Mouse (Mus musculus): Measurements from ENCODE around the gene Cntln.

Gene Cntln

DNA sequence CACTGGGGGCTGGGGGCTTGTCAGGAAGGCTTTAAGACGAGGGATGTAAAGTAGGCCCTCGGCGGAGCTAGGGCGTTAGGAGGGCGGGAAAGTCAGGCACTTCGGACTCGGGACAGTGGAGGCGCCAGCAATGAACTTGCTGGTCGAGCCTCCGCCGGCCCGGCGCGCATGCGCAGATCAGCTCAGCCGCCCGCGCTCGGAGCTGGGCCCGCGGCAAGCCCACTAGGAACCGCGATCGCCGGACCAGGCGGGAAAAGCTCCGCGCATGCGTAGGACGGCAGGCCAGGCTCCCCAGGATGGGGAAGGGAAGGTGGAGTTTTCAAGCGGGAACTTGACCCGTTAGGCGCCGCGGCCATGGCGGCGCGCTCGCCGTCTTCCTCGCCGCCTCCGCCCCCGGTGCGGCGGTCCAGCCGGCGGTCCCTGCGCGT is at the start of gene Cntln:
Gene Cntln, plus strand, starts transcription at position 199 of the 428 bp plus-strand sequence.
- peak; percentile 82 to 89 for DNase-seq (ENCODE audit: low spot score in 2 of 2)

DNA sequence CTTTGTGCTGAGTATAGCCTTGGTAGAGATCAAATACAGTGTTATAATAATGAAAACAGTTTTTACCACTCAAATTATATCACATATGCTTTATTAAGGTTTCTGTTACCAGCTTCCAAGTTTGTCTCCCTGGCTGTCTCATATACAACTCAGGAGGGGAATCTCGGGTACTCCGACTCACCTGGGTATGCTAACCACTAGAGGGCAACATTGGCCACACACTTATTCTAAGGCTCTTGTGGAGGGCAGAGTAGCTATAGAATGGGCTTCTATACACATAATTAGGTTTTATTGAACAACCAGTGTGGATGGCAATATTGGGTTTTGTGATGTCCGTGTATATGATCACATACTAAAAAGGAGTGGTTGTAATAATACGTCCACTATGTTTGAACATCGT is 47.1 kb upstream of the Cntln start:
- no peak for DNase-seq (ENCODE audit: low spot score in 2 of 2)

DNA sequence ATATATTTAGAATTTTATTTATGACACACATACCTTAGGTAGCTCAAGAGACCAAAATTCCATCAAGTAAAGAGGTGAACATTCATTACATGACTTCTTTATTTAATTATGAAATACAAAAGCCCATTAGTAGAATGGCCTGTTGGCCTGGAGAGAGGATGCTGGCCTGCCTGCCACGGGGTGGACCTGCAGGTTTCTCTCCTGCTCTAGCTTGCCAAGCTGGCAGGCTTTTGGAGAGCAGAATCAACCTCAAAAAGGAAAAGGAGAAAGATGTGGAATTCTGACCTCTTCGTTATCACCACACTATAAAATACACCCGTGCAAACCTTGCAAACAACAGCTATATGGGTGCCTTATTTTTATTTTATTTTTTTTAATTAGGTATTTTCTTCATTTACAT is 45.6 kb upstream of the Cntln start:
- DNase-seq (ENCODE audit: low spot score in 2 of 2), result no peak

DNA sequence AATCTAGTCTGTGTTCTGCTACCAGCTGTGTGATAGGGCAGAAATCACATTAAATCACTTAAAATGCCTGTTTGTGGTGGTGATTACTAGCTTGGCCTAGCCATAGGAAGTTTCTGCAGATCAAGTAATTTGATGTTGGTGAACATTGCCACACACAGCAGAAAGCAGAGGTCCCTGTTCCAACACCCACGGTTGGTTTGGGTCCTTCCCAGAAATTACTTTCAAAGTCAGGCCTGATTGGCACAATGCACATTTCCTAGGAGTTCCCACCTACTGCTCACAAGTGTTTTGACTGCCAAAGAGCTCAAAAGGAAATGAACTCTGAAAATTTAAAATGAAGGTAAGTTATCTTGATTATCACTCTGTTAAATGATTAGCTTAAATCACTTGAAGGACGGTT is 44.6 kb upstream of the Cntln start:
- DNase-seq (ENCODE audit: low spot score in 2 of 2), result no peak

GRCm38 (mm10) chr4:84857588-84857987 is 26.5 kb upstream of the Cntln start:
- no peak for DNase-seq (ENCODE audit: low spot score in 2 of 2)

DNA sequence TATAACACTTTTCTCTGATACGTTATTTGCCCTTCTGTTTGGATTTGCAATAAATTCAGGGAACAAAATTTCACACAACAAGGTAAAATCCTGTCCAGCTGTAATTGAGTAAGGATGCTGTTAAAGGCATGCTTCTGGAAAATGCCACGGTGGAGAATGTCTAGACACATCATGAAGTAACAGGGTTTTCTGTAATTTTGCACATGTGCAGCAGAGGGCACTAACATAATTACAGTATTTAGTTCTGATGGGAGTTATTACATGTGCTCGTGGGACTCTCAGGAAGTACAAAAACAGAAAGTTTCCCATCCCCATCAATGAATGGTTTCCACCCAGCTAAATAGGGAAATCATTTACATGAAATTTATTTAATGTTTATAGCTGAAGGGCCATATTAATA is 7.8 kb upstream of the Cntln start:
- DNase-seq (ENCODE audit: low spot score in 2 of 2), result no peak

DNA sequence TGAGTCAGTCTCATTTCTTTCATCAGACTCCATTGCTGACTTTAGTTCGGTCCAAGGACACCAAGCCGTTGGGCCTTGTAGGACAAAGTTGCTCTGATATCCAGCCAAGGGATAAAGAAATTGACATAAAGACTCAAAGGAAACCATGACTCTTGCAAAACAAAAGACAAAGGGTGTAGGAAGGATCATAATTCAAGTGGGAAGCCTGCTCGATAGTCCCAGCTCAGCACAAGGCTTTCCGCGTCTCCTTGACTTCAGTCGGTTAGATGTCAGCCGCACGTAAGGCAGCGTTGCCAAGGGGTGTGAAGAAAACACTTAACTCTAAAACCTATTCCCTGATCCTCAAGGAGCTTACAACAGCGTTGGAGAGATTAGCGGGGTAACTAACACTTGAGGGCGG is 463 bp upstream of the Cntln start:
- no peak for DNase-seq (ENCODE audit: low spot score in 2 of 2)

DNA sequence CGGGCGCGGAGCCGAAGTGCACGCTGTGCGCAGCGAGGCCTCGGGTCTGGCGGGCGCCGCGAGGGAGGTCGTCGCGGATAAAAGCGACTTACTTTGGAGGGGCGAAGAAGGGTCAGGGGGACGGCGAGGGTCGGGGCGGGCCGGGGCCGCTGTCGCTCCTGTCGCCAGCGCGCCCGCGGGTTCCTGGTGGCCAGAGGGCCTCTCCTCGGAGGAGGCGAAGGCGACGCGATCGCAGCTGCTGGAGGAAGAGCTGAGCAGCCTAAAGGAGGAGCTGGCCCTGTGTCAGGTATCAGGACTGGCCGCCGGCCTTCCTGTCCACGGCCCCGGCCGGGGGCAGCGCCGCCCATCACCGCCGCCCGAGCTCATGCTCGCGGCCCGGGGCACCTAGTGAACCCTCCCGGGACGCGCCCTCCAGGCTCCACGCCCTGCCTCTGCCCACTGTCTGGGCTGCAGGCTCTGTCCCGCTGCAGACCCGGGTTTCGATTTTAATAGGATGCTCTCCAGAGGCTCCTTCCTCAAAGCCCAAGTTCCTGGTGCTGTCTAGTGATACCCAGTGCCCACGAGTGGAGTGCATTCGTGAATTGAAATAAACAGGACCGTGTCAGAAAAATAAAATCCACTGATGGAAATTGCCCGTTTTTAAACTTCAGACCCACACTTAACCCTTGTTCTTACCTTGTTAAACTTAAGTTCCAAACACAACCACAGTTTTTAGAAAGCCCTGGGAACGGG is 596 bp downstream of the Cntln start:
- peak; percentile 52 to 66 for DNase-seq (ENCODE audit: low spot score in 2 of 2)

GRCm38 (mm10) chr4:84885271-84885540 is 1.1 kb downstream of the Cntln start:
- no peak for DNase-seq (ENCODE audit: low spot score in 2 of 2)

DNA sequence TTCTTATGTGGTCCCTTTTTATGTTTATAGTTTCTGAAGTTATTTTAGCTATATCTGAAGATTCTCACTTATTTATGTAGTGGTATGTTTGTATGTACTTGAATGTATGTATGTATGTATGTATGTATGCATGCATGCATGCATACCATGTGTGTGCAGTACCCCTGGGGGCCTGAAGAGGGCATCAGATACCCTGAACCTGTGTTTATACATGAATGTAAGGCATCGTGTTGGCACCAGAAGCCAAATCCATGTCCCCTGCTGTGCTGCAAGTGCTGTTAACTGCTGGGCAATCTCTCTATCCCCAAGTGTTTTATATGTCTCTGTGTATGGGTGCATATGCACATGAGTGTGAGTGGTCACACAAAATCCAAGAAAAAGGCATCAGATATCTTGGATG is 34.3 kb downstream of the Cntln start:
- no peak for DNase-seq (ENCODE audit: low spot score in 2 of 2)

DNA sequence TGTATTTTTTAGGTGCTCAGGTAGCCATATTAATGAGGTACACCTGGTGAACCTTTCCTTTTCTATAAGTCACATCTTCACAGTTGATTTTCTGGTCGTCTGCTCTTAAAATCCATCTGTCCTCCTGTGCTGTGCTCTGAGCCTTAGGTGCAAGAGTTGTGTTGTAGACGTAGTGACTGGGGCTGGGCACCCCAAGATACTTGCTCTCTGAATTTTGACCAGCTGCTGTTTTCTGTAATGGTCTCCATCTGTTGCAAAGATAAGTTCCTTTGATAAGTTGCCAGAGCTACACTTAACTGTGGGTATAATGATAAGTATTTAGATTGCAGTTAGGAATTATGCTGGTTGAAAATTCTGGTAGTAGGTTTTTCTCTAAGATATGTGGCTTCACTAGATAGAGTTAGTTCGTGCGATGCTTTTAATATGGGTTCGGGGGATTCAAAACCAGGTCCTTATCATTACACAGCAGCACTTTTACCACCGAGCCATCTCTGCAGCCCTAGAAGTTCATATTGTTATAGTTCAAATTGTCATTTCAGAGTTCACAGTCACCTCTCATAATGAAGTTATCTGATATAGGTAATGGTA is 50.3 kb downstream of the Cntln start:
- DNase-seq (ENCODE audit: low spot score in 2 of 2), result no peak

GRCm38 (mm10) chr4:84942059-84942458 is 58.0 kb downstream of the Cntln start:
- no peak for DNase-seq (ENCODE audit: low spot score in 2 of 2)

DNA sequence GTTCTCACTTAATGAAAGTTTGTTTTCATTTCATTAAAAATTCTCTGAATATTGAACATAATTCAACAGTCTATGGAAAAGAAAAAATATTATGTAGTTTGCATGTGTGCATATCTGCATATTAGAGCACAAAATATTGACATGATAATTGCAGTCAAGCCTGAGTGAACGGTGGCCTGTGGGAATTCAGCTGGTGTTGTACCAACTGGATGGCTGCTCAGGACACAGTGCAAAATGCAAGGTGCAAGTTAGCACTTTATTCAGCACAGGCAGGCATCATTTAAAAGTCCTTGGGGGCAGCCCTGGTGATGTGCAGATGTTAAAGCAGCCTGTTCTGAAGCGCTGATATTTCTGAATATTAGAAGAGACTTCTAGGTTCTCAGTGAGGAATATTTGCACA is 58.5 kb downstream of the Cntln start:
- DNase-seq (ENCODE audit: low spot score in 2 of 2), result no peak

DNA sequence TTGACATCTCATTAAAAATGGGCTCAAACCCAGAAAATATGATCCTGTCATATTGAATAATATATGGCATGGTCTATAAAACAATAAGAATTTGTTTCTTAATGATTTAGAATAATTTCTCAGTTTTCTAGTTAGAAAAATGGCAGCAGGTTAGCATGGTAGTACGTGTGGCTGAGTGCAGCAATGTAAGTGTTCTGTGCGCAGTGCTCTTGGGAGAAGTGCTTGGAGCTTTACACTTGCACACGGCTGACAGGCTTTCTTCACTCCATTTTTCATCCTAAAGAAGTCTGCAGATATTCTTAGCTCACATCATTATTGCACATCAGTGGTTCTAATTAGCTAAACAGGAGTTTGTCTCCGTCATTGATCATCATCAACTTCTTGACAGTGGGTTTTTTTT is 60.0 kb downstream of the Cntln start:
- no peak for DNase-seq (ENCODE audit: low spot score in 2 of 2)

- no peak for DNase-seq (ENCODE audit: low spot score in 2 of 2)
Measured at GRCm38 (mm10) chr4:84946450-84946849, 62.3 kb downstream of the Cntln start.

DNA sequence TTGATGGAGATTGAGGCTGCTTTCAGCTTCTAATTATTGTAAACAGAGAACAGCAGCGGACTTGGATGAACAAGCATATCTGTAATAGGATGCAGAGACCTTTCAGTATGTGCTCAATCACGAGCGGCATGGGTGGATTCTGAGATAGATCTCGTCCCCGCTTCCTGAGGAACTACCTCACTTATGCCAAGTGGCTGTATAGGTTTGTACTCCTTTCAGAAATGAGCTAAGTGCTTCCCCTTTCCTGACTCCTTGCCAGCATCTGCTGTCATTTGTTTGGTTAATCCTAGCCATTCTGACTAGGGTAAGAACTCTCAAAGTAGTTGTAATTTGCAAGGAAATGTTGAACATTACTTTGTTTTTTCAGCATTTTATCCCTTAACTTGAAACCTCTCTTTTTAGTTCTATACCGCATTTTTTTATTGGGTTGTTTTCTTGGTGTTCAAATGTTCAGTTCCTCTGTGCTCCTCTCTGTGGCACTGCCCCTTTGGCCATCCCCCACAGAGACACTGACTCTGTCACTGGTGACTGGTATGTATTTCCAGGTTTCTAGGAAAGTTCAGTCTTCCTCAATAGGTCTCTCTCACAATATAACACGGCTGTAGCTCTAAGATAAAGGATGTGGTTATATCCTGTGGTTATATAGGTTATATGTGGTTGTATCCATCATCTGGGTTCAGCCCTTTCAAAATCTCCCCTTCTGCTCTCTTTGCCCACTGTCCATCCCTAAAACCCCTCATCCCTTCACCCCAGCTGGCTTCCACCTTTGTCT is 93.0 kb downstream of the Cntln start:
- no peak for DNase-seq (ENCODE audit: low spot score in 2 of 2)

- no peak for DNase-seq (ENCODE audit: low spot score in 2 of 2)
Measured at GRCm38 (mm10) chr4:84995520-84996348, 111.6 kb downstream of the Cntln start.

DNA sequence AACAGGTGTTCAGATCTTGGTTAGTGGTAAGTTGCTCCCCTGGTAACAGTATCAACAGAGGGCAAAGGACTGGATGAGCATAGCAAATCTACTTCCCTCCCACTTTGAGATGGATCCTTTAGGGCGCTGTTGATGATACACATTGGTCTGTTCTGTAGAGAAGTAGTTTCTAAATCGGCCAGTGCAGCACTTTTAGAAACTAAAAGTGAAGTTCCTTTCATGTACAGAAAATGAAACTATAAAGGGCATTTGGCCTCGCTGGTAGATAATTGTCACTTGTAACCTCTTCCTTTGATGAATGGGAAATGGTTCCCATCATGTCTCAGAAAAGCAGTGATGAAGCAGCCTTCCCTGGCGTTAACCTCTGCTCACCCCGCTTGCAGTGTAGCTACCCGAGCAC is 121.5 kb downstream of the Cntln start:
- DNase-seq (ENCODE audit: low spot score in 2 of 2), result no peak

DNA sequence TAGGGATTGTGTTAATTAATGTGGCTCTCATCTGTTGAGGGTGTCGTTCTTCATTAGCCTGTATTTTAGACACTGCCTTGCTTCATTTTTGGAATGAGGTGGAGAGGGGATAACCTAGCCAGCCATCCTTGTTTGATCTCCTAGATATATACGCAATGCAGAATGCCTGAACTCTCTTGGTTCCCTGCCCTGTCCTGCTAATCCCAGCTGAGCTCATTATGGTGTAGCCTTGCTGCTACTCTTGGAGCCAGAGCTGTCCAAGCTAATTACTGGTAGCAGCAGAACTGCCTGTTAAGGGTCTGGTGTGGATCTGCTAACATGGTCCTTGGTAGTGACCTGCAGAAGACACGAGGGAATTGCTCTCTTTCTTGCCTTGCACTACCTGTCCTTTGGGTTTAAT is 122.7 kb downstream of the Cntln start:
- no peak for DNase-seq (ENCODE audit: low spot score in 2 of 2)

DNA sequence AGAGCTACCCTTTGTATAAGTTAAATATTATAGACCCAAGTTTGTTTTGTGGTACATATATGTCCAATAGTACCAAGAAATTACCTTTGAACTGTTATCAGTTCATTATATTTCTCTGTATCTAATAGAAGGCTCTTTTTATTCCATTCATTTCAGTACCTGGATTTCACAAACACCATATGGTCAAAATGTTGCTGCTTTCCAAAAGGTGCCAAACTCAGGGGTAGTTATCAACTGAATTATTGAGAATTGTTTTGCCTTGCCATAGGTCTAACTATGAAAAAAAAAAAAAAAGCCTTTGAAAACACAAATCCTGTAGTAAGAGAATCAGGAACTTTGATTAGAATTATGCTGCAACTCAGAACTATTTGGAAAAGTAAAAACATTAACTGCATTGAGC is 126.7 kb downstream of the Cntln start:
- DNase-seq (ENCODE audit: low spot score in 2 of 2), result no peak

GRCm38 (mm10) chr4:85045748-85046147 is 161.6 kb downstream of the Cntln start:
- no peak for DNase-seq (ENCODE audit: low spot score in 2 of 2)

- no peak for DNase-seq (ENCODE audit: low spot score in 2 of 2)
Measured at GRCm38 (mm10) chr4:85049933-85050553, 165.9 kb downstream of the Cntln start.

All from spleen, postnatal 10 days (tissue).